Mouse (Mus musculus): ENCODE measurements around the gene Micu1.

Gene Micu1

GRCm38 (mm10) chr10:59721555-59721954, 19.3 kb downstream of the Micu1 start:
- DNase-seq (ENCODE audit: inconsistent ontology term) = no peak

- DNase-seq (ENCODE audit: inconsistent ontology term) = no peak
Measured at GRCm38 (mm10) chr10:59724634-59725033, 22.4 kb downstream of the Micu1 start.

- peak; percentile 49 for DNase-seq (ENCODE audit: inconsistent ontology term)
Measured at GRCm38 (mm10) chr10:59727251-59727650, 25.0 kb downstream of the Micu1 start.

- no peak for DNase-seq (ENCODE audit: inconsistent ontology term)
Measured at GRCm38 (mm10) chr10:59729261-59729660, 27.0 kb downstream of the Micu1 start.

GRCm38 (mm10) chr10:59729842-59730241, 27.6 kb downstream of the Micu1 start:
- DNase-seq (ENCODE audit: inconsistent ontology term) = no peak

GRCm38 (mm10) chr10:59736027-59736598, 33.8 kb downstream of the Micu1 start:
- peak; percentile 63 for DNase-seq (ENCODE audit: inconsistent ontology term)

GRCm38 (mm10) chr10:59741448-59741847, 39.2 kb downstream of the Micu1 start:
- no peak for DNase-seq (ENCODE audit: inconsistent ontology term)

- DNase-seq (ENCODE audit: inconsistent ontology term) = no peak
Measured at GRCm38 (mm10) chr10:59743397-59743796, 41.1 kb downstream of the Micu1 start.

GRCm38 (mm10) chr10:59743969-59744368, 41.7 kb downstream of the Micu1 start:
- no peak for DNase-seq (ENCODE audit: inconsistent ontology term)

GRCm38 (mm10) chr10:59747334-59747733, 45.1 kb downstream of the Micu1 start:
- no peak for DNase-seq (ENCODE audit: inconsistent ontology term)

GRCm38 (mm10) chr10:59748699-59749200, 46.5 kb downstream of the Micu1 start:
- DNase-seq (ENCODE audit: inconsistent ontology term) = no peak

GRCm38 (mm10) chr10:59753538-59754069, 51.3 kb downstream of the Micu1 start:
- no peak for DNase-seq (ENCODE audit: inconsistent ontology term)

- no peak for DNase-seq (ENCODE audit: inconsistent ontology term)
Measured at GRCm38 (mm10) chr10:59754104-59754503, 51.8 kb downstream of the Micu1 start.

- no peak for DNase-seq (ENCODE audit: inconsistent ontology term)
Measured at GRCm38 (mm10) chr10:59754901-59755300, 52.6 kb downstream of the Micu1 start.

- DNase-seq (ENCODE audit: inconsistent ontology term) = no peak
Measured at GRCm38 (mm10) chr10:59755681-59756080, 53.4 kb downstream of the Micu1 start.

GRCm38 (mm10) chr10:59756090-59756489, 53.8 kb downstream of the Micu1 start:
- DNase-seq (ENCODE audit: inconsistent ontology term) = peak; percentile 68

- peak; percentile 47 for DNase-seq (ENCODE audit: inconsistent ontology term)
Measured at GRCm38 (mm10) chr10:59756570-59756969, 54.3 kb downstream of the Micu1 start.

GRCm38 (mm10) chr10:59764781-59765180, 62.5 kb downstream of the Micu1 start:
- DNase-seq (ENCODE audit: inconsistent ontology term) = no peak

- no peak for DNase-seq (ENCODE audit: inconsistent ontology term)
Measured at GRCm38 (mm10) chr10:59768369-59769079, 66.2 kb downstream of the Micu1 start.

- DNase-seq (ENCODE audit: inconsistent ontology term) = peak; percentile 13
Measured at GRCm38 (mm10) chr10:59771375-59772048, 69.2 kb downstream of the Micu1 start.

GRCm38 (mm10) chr10:59772049-59772397, 69.7 kb downstream of the Micu1 start:
- peak; percentile 13 for DNase-seq (ENCODE audit: inconsistent ontology term)

- DNase-seq (ENCODE audit: inconsistent ontology term) = no peak
Measured at GRCm38 (mm10) chr10:59773441-59774140, 71.3 kb downstream of the Micu1 start.

All from Muller cell, postnatal 12 days (primary cell).